Mouse (Mus musculus) small intestine, adult 10 weeks (tissue): ENCODE results near the gene Vmn1r27. TPM values are rescaled to one million over a fixed set of nuclear protein-coding genes. Genes with fewer than 3 reads are reported as not detected.

Experiments used
- polyA plus RNA-seq: library from polyadenylated mRNA; stranded (reverse); fragments of 350-450 nt; fragmentation: Illumina TruSeq; extraction: RNeasy Lipid Tissue Mini Kit (QIAGEN cat#74804); gene quantifications from one replicate; pipeline ENCODE4 v1.2.3, GENCODE M21; 2014; ENCODE audit warnings: low replicate concordance

Vmn1r27 gene
- not detected for polyA plus RNA-seq

DNA sequence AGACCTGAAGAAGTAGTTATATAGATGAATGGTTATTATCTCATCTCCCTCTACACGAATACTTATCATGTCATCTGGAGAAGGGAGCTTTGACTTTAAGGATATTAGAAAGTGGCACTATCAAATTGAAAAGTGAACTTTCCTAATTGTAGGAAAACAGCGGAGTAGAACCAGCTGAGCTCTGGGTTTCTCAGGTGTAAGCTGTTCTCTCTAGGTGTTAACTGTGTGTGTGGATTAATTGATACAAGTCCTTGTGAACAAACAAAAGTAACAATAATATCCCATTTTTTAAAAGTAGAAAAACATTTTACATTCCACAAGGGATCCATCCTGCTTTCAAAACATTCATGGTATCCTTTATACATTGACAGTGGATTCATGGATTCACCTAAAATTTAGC lies at the start of gene Vmn1r27:
TSS of gene Vmn1r27 (minus strand) at position 101 of the 400 bp plus-strand sequence.

DNA sequence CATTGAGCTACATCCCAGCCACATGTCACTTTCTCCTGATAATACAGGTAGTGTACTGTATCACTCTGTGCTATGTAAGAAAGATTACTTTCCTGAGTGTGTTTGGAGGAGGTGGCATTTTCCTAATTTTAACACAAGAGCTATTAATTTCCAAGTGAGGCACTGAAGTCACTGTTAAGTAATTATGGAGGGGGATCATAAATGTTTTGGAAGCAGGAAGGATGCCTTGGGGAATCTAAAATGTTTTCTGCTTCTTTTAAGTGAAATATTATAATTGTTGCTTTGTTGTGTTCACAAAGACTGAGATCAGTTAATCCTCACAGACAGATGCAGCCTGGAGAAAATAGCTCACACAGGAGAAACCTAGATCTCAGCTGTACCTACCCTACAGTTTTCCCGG lies 43.1 kb upstream of the Vmn1r27 start, which contains the start of gene Vmn1r28:
TSS of gene Vmn1r28 (plus strand) at position 301 of the 400 bp plus-strand sequence.

Other genes with a start within 250 kb of the Vmn1r27 start
- gene Vmn1r25, start 238.0 kb downstream of the Vmn1r27 start, polyA plus RNA-seq, result not detected
- not detected for gene Vmn1r26, start 203.7 kb downstream of the Vmn1r27 start, polyA plus RNA-seq
- gene Vmn1r28, start 43.2 kb upstream of the Vmn1r27 start, polyA plus RNA-seq, result not detected
- not detected for gene Vmn1r29, start 82.7 kb upstream of the Vmn1r27 start, polyA plus RNA-seq
- gene Vmn1r30, start 224.6 kb upstream of the Vmn1r27 start, polyA plus RNA-seq, result not detected